Mouse (Mus musculus) frontal cortex, postnatal 36 days (tissue): ENCODE results near the gene Fbln2.

ENCODE experiments used
- DNase-seq, 2 experiments: peaks; one replicate each; pipeline ENCODE4 v3.0.0; 2022; ENCODE audit warnings: low spot score in 2 of 2

Fbln2 gene

GRCm38 (mm10) chr6:91228980-91229379, 16.7 kb downstream of the Fbln2 start:
- DNase-seq: no peak

- DNase-seq: no peak
These were observed 18.7 kb downstream of the Fbln2 start for GRCm38 (mm10) chr6:91231000-91231399.

- no peak for DNase-seq
These were observed 19.3 kb downstream of the Fbln2 start for GRCm38 (mm10) chr6:91231523-91231922.

- DNase-seq: no peak
These were observed 20.8 kb downstream of the Fbln2 start for GRCm38 (mm10) chr6:91233011-91233410.

- no peak for DNase-seq
These were observed 21.3 kb downstream of the Fbln2 start for GRCm38 (mm10) chr6:91233424-91234015.

- DNase-seq: no peak
These were observed 23.8 kb downstream of the Fbln2 start for GRCm38 (mm10) chr6:91236006-91236405.

DNA sequence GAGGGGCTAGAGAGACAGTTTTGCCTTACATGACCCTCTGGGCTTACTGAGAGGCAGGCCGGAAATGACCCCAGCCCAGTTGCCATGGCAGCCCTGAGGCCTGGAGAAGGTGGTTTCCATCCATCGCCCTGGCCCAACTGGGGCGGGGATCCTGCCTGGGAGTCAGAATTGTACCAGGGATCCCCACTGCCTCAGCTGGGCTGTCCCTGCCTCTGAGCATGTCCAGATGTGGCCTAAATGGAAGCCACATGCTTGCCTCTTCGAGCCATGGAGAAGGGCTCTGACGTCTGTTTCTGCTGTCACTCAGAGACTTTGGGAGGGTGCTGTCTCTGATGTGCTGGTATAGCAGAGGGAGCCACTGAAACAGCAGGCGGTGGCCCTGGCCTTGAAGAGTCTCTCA, 24.2 kb downstream of the Fbln2 start:
- no peak for DNase-seq

DNA sequence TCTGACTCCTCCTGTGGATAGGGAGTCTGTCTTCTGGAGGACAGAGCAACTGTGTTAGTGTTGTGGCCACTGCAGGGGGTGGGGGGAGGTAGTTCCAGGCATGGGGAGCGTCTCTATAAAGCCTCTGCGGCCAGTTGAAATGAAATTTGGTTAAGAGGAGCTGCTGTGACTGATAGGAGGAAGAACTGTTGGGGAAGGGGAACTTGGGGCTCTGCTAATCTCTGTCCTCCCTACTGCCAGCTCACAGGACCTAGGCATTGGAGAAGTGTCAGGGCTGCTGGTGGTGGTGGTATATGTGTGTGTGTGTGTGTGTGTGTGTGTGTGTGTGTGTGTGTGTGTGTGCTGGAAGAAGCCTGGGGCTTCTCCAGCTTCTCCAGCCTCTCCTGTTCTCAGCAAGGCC, 25.0 kb downstream of the Fbln2 start:
- DNase-seq: no peak

GRCm38 (mm10) chr6:91240537-91240936, 28.3 kb downstream of the Fbln2 start:
- DNase-seq: no peak

DNA sequence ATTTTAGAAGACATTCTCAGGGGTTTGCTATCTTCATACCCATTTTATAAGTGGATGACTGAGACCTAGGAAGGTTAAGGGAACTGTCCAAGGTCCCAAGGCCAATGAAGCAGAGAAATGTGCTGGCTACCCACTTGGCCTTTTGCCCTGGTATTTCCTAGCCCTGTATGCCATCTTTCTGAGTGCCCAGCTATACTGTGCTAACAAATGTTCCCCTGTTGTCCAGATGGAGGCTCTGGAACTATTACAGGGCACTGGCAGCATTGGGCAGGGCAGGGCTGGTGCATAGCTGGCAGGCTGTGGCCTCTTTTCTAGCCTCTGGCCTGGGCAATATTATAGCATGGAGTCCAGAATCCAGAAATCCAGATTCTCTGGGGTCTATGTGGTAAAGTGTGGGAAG, 28.7 kb downstream of the Fbln2 start:
- DNase-seq: no peak

GRCm38 (mm10) chr6:91243395-91243794, 31.1 kb downstream of the Fbln2 start:
- peak in 1 of 2 experiments; percentile 73 for DNase-seq

GRCm38 (mm10) chr6:91244331-91244730, 32.1 kb downstream of the Fbln2 start:
- DNase-seq: peak; percentile 57 to 71

- no peak for DNase-seq
These were observed 33.1 kb downstream of the Fbln2 start for GRCm38 (mm10) chr6:91245331-91245730.

GRCm38 (mm10) chr6:91247343-91247742, 35.1 kb downstream of the Fbln2 start:
- no peak for DNase-seq

GRCm38 (mm10) chr6:91248627-91249026, 36.4 kb downstream of the Fbln2 start:
- DNase-seq: no peak

GRCm38 (mm10) chr6:91249797-91250196, 37.5 kb downstream of the Fbln2 start:
- no peak for DNase-seq

DNA sequence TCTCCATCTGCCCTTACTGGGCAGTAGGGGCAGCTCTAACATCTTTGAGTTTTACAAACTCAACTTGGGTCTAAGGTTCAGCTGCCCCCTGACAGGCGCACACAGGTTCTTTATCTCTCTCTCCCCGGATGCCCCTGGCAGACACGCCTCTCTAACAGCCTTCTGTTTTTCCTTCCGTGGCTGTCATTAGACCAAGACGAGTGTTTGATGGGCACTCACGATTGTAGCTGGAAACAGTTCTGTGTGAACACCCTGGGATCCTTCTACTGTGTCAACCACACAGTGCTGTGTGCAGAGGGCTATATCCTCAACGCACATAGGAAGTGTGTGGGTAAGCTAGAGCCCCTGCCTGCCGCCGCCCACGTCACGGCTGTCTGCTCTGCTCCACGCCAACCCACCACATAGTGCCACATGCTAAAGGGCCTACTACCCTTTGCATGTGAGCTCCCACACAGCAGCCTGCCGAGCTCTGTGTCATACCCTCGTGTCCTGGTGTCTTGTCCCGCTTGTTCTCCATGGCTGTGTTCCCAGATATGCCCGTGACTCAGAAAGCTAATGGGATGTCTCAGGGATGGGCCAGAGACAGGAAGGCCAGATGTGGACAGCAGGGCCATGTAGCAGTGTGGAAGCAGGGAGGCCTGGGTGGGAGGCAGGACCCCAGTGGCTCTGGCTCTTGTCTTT, 47.3 kb downstream of the Fbln2 start:
- DNase-seq: peak; percentile 58 to 61

GRCm38 (mm10) chr6:91260347-91260986, 48.2 kb downstream of the Fbln2 start:
- no peak for DNase-seq

DNA sequence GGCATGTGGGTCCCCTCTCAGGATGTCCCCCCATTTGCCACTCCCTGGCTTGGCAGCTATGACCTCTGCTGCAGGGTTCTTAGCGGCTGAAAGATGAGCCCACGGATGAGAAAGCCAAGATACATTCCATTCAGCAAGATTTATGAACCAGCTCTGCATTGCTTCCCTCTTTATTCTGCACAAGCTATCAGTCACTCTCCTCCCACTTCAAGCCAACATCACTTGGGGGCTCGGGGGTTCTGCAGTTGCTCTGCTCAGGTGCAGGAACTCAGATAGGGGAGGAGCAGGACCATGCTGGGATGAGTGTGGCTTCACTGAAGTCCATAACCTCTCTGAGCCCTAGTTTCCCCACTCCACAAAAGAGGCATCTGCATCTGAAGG, 48.7 kb downstream of the Fbln2 start:
- no peak for DNase-seq

DNA sequence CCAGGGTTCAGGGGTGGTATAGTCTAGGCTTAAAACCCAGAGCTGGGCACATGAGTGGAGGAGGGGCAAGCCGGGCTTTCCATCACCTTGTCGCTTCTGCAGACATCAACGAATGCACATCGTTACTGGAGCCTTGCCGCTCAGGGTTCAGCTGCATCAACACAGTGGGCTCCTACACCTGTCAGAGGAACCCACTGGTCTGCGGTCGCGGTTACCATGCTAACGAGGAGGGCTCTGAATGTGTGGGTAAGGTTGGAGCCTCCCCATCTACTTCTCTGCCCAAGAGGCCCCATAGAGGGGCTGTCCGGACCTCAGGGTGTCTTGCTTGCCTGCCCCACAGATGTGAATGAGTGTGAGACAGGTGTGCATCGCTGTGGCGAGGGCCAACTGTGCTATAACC, 53.4 kb downstream of the Fbln2 start:
- DNase-seq: no peak

GRCm38 (mm10) chr6:91266647-91267046, 54.4 kb downstream of the Fbln2 start:
- DNase-seq: no peak

DNA sequence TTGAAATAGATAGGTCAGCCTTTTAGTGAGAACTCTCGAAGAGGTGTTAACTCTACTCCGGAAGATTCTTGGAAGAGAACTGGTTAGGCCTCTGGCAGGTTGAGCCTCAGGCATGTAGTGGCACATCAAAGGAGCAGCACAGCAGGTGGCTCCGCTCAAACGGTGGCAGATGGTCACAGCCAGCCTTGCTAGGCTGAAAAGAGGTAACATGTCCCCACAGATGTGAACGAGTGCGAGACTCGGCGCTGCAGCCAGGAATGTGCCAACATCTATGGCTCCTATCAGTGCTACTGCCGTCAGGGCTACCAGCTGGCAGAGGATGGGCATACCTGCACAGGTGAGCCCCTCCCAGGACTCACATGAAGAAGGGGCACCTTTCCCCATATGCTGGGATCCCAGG, 56.1 kb downstream of the Fbln2 start:
- no peak for DNase-seq

- peak in 1 of 2 experiments; percentile 65 for DNase-seq
These were observed 65.3 kb downstream of the Fbln2 start for GRCm38 (mm10) chr6:91277549-91277948.
